Mouse (Mus musculus): ENCODE measurements around the gene Gm20388.
"Not testable (repeated sequence)": the region's sequence is repeated elsewhere in the genome, so short reads cannot be mapped to it uniquely, and the experiment has no call there.

Gm20388 gene

GRCm38 (mm10) chr8:120715996-120716680 lies 805.5 kb downstream of the Gm20388 start:
- no peak for DNase-seq (ENCODE audit: low read depth in 2 of 2, low spot score in 2 of 2)

DNA sequence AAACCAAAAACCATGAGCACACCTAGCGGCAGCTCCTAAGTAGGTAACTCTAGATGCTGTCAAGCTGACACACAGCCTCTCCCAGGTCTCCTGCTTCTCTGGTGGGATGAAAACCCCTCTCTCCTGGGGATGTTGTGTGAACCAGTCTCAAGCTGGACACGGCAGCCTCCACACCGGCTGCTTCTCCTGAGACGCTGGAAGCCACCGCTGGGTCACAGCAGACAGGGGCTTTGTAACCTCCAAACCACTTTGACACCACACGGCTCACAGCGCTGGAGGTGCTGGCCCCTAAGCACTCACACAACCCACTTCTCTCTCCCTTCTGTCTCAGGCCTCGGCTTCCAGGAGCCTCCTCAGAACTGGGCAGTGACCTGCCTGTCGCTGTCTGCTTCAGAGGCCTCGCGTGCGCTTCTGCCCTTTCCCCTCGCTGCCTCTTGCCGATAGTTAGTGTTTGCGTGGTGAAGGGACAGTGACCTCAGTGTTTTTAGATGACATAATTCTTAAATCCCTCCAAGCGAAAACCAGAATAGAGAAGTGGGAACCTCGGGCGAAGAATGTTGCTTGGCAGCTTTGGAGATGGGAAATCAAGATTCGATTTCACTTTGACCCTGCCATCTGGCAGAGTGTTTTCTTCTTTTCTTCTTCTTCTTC lies 809.1 kb downstream of the Gm20388 start:
- DNase-seq (ENCODE audit: low read depth in 2 of 2, low spot score in 2 of 2): no peak

DNA sequence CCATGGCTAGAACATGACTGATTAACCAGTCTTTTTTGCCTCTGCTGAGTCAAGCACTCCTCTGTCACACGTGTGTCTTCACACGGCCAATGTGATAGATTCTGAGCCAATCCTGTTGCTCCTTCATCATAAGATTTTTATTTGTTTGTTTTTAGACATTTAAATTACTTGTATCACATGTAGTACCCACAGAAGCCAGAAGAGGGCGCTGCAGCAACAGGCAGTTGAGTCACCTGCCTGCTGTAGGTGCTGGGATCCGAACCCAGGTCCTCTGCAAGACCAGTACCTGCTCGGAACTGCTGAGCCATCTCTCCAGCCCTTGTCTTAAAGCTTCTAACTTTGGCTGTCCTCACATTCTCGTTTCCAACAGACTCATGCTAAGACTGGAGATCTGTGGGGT lies 812.4 kb downstream of the Gm20388 start:
- no peak for DNase-seq (ENCODE audit: low read depth in 2 of 2, low spot score in 2 of 2)

GRCm38 (mm10) chr8:120724096-120724495 lies 813.5 kb downstream of the Gm20388 start:
- not testable (repeated sequence) for DNase-seq (ENCODE audit: low read depth in 2 of 2, low spot score in 2 of 2)

GRCm38 (mm10) chr8:120724816-120725575 lies 814.4 kb downstream of the Gm20388 start:
- DNase-seq (ENCODE audit: low read depth in 2 of 2, low spot score in 2 of 2): no peak

GRCm38 (mm10) chr8:120725576-120725950 lies 814.9 kb downstream of the Gm20388 start:
- DNase-seq (ENCODE audit: low read depth in 2 of 2, low spot score in 2 of 2): no peak

- DNase-seq (ENCODE audit: low read depth in 2 of 2, low spot score in 2 of 2): no peak
Measured at GRCm38 (mm10) chr8:120726051-120726450, 815.4 kb downstream of the Gm20388 start.

DNA sequence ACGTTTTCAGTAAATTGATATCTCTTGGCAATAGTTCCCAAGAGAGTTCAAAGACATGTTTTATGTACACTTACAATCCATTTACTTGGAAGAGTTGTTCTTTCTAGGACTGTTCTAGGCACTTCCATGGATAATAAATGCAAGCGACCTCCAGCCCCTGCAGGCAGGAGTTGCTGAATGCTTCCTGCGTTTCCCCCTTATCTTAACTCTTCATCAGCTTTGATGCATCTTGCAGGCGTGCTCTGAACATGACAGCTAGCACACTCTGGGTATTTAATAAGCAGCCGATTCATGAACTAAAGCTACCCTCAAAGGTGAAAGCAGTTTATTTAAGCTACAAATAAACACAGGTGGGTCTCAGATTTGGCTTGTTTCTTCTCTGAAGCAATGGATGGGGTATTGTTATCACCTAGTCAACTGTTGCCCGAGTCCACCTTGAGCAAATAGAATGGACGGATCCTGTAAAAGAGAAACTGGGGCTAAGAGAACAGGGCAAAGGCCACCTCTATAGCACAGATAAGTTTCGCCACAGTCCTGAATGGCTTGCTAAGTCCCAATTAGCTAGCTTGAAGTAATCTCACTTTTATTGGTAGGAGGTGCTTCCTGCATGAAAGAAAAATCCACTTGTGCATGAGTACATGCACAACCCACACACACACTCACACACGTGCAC lies 818.0 kb downstream of the Gm20388 start:
- DNase-seq (ENCODE audit: low read depth in 2 of 2, low spot score in 2 of 2): no peak

- no peak for DNase-seq (ENCODE audit: low read depth in 2 of 2, low spot score in 2 of 2)
Measured at GRCm38 (mm10) chr8:120731582-120731981, 820.9 kb downstream of the Gm20388 start.

DNA sequence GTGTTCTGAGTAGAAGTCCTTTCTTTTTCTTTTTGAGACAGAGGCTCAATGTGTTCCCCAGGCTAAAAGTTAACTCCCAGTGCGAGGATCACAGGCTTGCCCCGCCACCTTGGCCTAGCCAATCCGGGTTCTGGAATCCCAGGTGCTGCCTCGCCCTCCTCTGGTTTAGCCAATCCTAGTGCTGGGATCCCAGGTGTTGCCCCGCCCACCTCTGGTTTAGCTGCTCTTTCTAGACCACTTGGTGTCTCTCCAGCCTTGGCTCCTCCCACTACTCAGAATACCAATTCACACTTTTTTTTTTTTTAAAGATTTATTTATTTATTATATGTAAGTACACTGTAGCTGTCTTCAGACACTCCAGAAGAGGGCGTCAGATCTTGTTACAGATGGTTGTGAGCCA lies 821.4 kb downstream of the Gm20388 start:
- DNase-seq (ENCODE audit: low read depth in 2 of 2, low spot score in 2 of 2): no peak

DNA sequence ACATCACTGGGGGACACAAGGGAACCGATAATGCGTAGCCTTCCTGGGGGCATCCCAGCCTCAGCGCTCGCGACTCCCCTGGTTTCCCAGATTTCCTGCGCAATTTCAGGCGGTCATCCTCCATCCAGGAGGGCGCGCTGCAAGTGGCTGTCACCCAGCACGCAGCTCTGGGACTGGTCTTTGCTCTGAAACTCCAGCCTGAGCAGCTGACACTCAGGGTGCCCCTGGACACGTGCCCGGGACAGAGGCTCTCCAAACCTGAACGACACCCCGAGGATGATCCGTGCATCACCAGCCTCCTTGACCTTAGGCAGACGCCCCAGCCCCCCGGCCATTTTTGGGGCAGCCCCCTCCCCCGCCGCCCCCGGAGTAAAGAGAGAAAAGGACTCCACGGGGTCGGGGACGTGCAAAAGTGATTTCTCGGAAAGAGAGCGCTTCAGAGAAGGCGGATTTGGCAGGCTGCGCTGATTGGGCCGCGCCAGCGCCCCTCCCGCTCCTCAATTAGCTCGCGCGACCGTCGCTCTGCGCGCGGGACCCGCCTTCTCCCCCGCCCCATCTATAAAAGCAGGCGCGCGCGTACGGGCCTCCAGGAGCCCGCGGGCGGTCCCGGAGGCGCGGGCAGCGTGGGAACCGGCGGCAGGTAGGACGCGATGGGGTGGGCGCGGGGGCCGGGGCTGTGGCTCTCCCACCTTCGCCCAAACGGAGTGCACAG lies 825.3 kb downstream of the Gm20388 start, which contains the start of gene Irf8:
TSS of gene Irf8 (plus strand) at position 589 of the 712 bp plus-strand sequence.
- DNase-seq (ENCODE audit: low read depth in 2 of 2, low spot score in 2 of 2): peak; percentile 70

GRCm38 (mm10) chr8:120736486-120736885 lies 825.8 kb downstream of the Gm20388 start:
- no peak for DNase-seq (ENCODE audit: low read depth in 2 of 2, low spot score in 2 of 2)

- no peak for DNase-seq (ENCODE audit: low read depth in 2 of 2, low spot score in 2 of 2)
Measured at GRCm38 (mm10) chr8:120737166-120737565, 826.5 kb downstream of the Gm20388 start.

DNA sequence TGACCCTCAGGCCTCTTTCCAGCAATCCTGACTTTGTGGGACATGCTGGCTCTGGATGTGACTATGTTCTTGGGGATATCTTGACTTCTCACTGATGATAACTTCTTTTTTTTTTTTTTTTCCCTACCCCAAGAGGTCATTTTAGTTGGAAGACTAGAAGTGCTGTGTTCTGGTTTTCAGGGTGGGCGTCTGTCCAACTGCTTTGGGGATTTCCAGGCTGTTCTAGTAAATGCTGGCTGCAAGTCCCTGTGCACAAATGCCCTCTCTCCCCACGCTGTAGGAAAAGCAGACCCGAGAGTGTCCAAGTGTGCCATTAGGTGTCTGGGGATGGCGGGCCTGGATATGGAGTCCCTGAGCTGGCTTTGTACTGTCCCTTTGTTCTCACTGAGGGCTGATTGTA lies 828.1 kb downstream of the Gm20388 start:
- DNase-seq (ENCODE audit: low read depth in 2 of 2, low spot score in 2 of 2): no peak

DNA sequence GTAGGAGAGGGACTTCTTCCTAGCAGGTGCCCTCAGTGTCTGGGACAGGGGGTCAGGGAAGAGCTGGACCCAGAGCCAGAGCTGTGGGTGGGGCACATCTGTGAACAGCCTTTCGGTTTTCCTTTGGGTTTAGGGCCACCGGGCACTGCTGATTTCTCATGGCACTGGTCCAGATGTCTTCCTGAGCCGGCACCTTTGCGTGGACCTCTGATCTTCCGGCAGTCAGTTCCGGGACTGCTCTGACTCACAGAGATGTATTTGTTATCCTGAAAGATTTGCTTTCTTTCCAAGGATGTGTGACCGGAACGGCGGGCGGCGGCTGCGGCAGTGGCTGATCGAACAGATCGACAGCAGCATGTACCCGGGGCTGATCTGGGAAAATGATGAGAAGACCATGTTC lies 828.9 kb downstream of the Gm20388 start:
- no peak for DNase-seq (ENCODE audit: low read depth in 2 of 2, low spot score in 2 of 2)

GRCm38 (mm10) chr8:120740579-120740978 lies 829.9 kb downstream of the Gm20388 start:
- no peak for DNase-seq (ENCODE audit: low read depth in 2 of 2, low spot score in 2 of 2)

GRCm38 (mm10) chr8:120741001-120741400 lies 830.4 kb downstream of the Gm20388 start:
- no peak for DNase-seq (ENCODE audit: low read depth in 2 of 2, low spot score in 2 of 2)

- DNase-seq (ENCODE audit: low read depth in 2 of 2, low spot score in 2 of 2): no peak
Measured at GRCm38 (mm10) chr8:120741815-120742530, 831.3 kb downstream of the Gm20388 start.

DNA sequence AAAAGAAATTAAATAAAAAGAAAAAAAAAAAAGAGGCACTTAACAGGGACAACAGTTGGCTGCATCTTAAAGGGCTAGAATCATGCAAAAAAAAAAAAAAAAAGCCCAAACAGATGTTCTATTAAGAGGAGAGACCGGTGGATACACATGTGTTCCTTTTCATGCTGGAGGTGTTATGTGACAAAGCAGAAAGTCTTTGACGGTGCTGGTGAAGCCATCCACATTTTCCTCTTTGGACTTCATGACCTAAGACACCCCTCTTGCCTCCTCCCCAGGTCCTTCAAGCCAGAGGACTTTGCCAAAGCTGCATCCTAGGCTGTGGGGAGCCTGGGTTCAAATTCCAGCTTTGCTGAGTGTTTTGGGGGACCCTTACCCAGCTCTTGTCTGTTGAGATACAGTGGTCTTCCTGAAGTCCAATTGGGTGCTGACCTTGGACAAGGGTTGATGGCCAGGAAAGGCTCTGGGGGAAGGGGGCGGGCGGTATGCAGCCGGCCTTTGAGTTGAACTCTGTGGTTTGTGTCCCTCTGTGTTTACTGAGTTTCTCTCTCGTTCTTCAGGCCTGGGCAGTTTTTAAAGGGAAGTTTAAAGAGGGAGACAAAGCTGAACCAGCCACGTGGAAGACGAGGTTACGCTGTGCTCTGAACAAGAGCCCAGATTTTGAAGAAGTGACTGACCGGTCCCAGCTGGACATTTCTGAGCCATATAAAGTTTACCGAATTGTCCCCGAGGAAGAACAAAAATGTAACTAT lies 832.7 kb downstream of the Gm20388 start:
- DNase-seq (ENCODE audit: low read depth in 2 of 2, low spot score in 2 of 2): no peak

- DNase-seq (ENCODE audit: low read depth in 2 of 2, low spot score in 2 of 2): no peak
Measured at GRCm38 (mm10) chr8:120743898-120744290, 833.3 kb downstream of the Gm20388 start.
